Mouse (Mus musculus) E14TG2a.4 (cell line): ENCODE results near the gene Lef1.

Experiments
- CTCF ChIP-seq: conservative IDR thresholded peaks from 2 replicates; pipeline ENCODE4 v1.5.1; 2014; ENCODE audit warnings: low read length
- NANOG ChIP-seq: IDR thresholded peaks from 2 replicates; pipeline ENCODE4 v1.6.1; 2014; ENCODE audit warnings: borderline replicate concordance, low read length, mixed read lengths
- POU5F1 ChIP-seq: IDR thresholded peaks from 2 replicates; pipeline ENCODE4 v1.6.1; 2014; ENCODE audit warnings: low read length, borderline replicate concordance

GRCm38 (mm10) chr3:131190239-131190638, 80.0 kb downstream of the Lef1 start:
- TF ChIP-seq CTCF = no peak
- TF ChIP-seq POU5F1 = no peak
- TF ChIP-seq NANOG = no peak
